Mouse (Mus musculus) cerebellum, adult 11-12 months (tissue): Measurements from ENCODE around the gene Nmt2.

Experiments used
- DNase-seq: peaks from one replicate; pipeline ENCODE4 v3.0.0; 2022

Gene Nmt2

GRCm38 (mm10) chr2:3283602-3284472 is at the start of gene Nmt2:
Gene Nmt2 (plus strand): TSS chr2:3284212.
- peak; percentile 100 for DNase-seq

DNA sequence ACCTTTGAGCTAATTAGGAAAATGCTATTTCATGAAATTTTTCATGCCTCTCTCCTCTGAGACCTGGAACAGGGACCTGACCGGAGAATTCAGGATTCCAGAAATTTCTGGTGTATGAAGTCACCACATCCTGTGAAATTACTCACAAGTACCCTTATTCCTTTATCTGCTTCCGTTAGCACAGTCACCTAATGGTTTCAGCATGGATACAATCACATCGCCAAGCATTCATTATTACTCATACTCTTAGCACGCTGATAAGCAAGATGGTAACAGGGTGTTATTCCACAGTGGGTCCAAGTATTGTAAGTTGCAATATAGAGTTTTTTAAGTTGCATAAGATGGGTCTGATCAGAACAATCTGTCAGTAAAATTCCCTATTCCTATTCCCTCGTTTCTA is 44.8 kb upstream of the Nmt2 start:
- no peak for DNase-seq

GRCm38 (mm10) chr2:3244251-3244650 is 39.8 kb upstream of the Nmt2 start:
- DNase-seq, result no peak

DNA sequence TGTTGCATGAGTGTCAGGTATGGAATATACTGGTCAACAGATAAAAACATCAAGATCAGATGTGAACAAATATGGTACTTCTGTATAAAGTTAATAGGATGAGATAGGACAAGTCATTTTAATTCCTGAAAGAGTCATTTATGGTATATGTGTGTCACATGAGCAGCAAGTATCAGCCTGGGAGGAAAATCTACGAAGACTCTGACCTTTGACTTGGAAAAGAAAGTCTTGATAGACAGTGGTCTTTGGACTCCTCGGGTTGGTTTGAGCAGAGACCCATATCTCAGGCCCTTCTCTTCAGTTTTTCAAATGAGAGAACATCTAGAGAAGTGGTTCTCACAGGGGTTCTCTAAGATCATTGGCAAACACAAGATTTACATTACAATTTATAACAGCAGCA is 32.7 kb upstream of the Nmt2 start:
- DNase-seq, result no peak

GRCm38 (mm10) chr2:3266466-3266865 is 17.5 kb upstream of the Nmt2 start:
- DNase-seq, result no peak

DNA sequence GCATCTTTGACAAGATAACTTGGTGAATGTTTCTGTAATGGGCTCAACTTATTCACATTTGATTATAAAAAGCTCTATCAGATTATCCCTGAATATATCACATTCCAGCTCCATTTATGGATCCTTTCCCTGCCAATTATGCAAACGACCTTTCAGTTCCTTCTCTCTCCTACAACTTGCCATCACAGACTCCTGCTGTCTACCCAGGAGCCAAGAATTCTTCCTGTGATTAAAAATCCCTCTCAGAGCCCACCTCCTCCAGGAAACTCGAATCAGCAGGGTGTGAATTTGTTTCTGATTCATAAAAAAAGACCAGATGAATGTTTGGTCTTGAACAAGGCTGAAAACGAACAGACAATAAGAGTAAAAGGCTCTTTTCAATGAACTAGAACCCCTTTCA is 16.1 kb upstream of the Nmt2 start:
- no peak for DNase-seq

DNA sequence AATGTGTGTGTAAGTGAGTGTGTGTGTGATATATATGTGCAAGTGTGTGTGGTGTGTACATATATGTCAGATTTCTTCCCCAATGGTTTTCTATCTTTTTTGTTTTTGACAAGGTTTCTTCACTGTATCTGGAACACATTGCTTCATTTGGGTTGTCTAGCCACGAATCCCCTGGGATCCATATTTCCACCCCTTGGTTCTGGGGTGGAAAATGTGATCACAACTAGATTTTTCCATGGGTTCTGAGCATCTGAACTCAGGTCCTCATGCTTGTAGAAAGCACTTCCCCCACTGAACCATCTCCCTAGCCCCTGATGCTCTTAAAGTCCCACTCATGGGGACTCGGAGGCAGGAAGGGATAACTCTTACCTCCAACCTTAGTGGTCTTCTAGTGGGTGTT is 10.7 kb upstream of the Nmt2 start:
- DNase-seq, result no peak

GRCm38 (mm10) chr2:3276106-3276505 is 7.9 kb upstream of the Nmt2 start:
- DNase-seq, result no peak

DNA sequence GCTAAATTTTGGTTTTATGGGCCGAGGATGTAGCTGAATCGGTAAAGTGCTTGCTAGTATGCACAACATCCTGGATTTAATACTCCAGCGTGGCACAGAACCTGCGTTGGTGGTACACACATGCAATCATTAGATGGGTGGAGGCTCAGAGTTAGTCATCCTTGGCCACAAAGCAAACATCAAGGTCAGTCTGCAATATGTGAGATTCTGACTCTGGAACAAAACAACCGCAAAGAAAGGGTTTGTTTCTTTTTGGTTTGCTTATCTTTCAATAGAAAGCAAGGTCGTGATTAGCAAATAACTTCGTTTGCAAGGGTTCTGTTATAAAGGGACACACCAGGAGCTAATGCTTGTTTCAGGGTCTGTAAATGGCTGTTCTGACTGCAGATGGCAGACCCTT is 6.5 kb upstream of the Nmt2 start:
- no peak for DNase-seq

- no peak for DNase-seq
Observed at GRCm38 (mm10) chr2:3281311-3281710, 2.7 kb upstream of the Nmt2 start.

GRCm38 (mm10) chr2:3282866-3283601 is 978 bp upstream of the Nmt2 start:
- DNase-seq, result peak; percentile 53

- DNase-seq, result no peak
Observed at GRCm38 (mm10) chr2:3284473-3285180, 615 bp downstream of the Nmt2 start.

GRCm38 (mm10) chr2:3285181-3285530 is 1.1 kb downstream of the Nmt2 start:
- DNase-seq, result peak; percentile 38

DNA sequence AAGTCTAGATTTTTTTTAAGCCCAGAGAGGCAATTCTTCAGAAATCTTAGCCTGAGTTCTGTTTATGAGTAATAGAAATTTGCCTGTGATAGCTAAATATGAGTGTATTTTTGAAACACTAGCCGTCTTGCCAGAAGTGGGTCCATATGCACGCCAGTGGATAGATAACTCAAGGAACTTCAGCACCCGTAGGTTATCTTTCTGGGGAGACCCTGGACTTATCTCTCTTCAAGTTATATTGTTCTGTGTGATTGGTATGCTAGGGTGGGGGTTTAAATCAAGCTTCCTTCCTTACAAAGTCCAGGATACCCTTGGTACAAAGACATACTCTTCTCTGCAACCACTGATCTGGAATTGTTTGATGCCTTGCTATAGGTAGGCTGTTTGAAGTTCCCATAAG is 1.7 kb downstream of the Nmt2 start:
- no peak for DNase-seq

GRCm38 (mm10) chr2:3286243-3286642 is 2.2 kb downstream of the Nmt2 start:
- DNase-seq, result no peak

GRCm38 (mm10) chr2:3289581-3289980 is 5.6 kb downstream of the Nmt2 start:
- DNase-seq, result no peak

DNA sequence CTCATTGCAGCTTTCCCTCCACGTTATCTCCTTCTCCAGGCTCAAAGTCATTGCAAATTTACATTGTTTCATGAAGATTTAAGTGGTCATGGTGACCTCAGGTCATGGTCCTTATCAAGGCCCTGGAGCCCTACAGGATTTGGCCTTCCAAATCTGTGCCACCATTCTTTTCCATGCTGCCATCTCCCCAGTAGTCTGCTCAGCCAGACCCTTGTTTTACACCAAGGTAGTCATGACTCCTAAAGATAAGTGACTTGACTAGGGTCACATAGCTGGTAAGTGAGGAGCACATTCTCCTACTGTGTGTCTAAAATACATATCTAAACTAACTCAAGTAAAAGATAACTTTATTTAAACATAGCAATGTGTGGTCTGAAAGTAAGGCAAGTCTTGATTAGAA is 8.2 kb downstream of the Nmt2 start:
- no peak for DNase-seq

- DNase-seq, result no peak
Observed at GRCm38 (mm10) chr2:3295826-3296225, 11.8 kb downstream of the Nmt2 start.

DNA sequence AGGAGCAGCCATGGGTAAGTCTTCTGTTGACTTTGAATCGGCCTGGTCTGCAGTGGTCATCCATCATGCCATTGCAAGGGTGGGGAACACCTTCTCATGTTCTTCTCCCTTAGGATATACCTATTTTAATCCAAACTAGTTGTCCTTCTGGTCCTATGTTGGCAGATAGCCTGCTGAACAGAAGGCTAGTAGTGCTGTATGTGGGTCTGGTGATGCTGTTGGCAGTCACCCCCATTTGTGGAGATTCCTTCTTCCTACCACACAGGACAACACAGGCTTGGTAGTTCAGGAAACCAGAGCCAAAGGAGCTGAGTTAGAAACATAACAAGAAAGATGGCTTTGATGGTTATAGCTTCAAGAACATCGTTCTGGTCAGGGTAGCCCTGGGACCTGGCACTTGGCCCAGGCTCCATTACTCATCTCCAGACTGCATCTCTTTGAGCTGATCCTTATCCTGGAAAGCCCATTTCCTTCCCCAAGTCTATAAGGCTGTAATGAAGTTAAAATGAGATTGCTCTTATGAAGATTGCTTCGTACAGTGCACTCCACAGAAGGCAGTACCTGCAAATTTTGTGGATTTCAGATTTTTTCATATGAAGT is 21.5 kb downstream of the Nmt2 start:
- DNase-seq, result peak; percentile 77

GRCm38 (mm10) chr2:3323132-3323531 is 39.1 kb downstream of the Nmt2 start:
- DNase-seq, result no peak

GRCm38 (mm10) chr2:3324381-3325130 is 40.5 kb downstream of the Nmt2 start:
- no peak for DNase-seq

DNA sequence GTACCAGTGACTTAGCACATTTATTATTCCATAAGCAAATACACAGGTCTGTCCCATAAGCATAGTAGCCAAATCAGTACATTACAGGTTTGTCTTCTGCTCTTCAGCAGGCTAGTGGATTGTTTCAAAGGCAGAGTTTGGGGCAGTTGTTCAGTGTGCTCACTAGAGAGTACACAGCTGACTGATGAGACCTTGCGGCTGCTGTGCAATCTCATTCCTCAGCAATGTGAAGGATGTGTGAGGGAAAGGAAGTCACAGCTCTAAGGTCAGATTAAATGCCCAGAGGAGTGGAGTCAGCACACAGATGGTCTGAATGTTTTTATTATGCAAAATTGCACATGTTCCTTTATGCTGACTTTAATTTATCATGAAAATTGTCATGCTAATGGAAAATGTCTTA is 42.5 kb downstream of the Nmt2 start:
- no peak for DNase-seq

GRCm38 (mm10) chr2:3327351-3327750 is 43.3 kb downstream of the Nmt2 start:
- peak; percentile 59 for DNase-seq
